Mouse (Mus musculus): ENCODE data around the gene Yipf2.

Gene Yipf2

GRCm38 (mm10) chr9:21592703-21593121 lies at the start of gene Yipf2, which contains the start of gene Timm29:
TSS of gene Yipf2 (minus strand) at chr9:21592828.
TSS of gene Timm29 (plus strand) at chr9:21592722.
- DNase-seq = peak; percentile 99

DNA sequence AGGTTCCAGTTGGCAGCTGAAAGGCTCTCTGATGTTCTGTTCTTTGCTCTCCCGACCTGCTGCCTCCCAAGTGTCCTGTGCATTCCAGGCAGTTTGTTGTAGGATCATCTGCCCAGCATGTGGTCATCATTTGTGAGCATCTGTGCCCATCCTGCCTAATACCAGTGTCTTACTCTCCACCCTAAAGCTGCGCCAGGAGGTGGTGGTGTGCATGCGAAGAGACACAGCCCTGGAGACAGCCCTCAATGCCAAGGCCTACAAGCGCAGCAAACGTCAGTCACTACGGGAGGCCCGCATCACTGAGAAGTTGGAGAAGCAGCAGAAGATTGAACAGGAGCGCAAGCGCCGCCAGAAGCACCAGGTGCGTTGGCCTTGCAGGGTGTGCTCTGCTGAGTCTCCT lies 46.4 kb upstream of the Yipf2 start:
- DNase-seq = no peak

DNA sequence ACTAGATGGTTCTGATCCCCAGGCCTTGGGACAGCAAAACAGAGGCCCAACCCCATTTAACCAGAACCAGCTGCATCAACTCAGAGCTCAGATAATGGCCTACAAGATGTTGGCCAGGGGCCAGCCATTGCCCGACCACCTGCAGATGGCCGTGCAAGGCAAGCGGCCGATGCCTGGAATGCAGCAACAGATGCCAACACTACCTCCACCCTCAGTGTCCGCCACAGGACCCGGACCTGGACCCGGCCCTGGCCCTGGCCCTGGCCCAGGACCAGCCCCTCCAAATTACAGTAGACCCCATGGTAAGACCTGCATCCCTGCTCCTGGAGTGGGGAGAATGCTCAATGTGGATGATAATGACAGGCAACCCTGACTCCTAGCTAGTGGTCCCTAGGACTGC lies 43.0 kb upstream of the Yipf2 start:
- DNase-seq = no peak

GRCm38 (mm10) chr9:21633106-21633505 lies 40.5 kb upstream of the Yipf2 start:
- no peak for DNase-seq

GRCm38 (mm10) chr9:21630673-21631072 lies 38.0 kb upstream of the Yipf2 start:
- no peak for DNase-seq

DNA sequence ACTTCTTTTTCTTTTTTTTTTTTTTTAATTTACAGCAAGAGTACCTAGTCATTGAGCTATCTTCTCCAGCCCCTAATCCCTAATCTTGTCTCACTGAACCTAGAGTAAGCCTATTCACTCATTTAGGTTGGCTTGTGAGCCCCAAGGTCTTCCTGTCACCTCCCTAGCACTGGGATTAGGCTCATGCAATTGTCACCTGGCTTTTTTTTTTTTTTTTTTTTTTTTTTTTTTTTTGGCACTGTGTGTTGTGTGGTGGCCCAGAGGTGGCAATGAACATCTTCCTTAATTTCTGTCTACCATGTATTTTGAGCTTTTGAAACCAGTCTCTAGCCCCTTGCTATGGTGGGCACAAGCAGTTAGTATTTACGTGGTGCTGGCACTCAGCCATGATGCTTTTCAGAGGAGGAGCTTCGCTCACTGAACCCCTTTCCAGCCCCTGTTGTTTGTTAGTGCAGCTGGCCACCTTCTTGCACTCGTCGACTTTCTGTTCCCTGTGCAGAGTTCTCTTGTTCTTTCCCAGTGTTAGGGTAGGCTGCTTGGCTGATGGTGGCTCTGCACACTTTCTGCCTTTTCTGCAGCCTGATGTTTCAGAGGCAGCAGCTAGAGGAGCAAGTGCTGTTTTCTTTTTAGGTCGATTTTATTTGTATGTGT lies 34.6 kb upstream of the Yipf2 start:
- peak; percentile 87 for DNase-seq

GRCm38 (mm10) chr9:21626571-21626970 lies 33.9 kb upstream of the Yipf2 start:
- DNase-seq = no peak

DNA sequence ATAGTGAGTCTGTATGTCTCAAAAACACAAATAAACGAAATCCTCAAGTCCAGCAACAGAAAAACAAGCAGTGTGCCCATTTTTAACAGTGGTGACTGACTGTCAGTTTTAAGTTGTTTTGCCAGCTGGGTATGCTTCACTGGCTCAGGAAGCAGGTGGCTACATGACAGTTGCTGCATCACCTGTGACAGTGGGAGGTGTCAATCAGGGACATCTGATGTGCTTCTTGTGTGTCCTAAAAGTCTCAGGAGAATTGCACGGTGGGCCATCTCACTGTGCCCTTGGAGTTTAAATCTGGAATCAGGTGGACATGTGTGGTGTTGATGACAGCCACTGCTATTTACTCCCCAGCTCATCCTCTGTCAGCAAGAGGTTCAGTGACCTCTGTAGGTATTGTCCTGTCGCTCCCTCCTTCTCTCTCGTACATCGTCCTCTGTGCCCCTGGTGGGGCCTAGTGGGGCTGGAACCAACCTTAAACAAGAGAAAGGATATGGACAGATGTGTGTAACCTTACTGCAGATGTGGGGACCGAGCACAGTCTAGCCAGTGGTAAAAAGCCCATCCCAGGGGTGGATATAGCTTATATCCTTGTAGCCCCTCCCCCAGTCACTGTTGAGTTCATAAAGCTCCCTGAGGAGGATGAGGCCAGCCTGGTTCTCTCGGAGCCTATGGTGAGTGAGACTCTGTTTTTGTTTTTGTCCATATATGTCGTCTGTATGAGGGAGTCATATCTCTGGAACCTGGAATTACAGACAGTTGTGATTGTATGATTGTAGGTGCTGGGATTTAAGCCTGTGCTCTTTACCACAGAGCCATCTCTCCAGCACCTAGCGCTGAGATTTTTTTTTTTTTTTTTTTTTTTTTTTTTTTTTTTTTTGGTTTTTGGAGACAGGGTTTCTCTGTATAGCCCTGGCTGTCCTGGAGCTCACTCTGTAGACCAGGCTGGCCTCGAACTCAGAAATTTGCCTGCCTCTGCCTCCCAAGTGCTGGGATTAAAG lies 33.0 kb upstream of the Yipf2 start:
- DNase-seq = peak; percentile 87

GRCm38 (mm10) chr9:21622676-21623075 lies 30.0 kb upstream of the Yipf2 start:
- DNase-seq = no peak

DNA sequence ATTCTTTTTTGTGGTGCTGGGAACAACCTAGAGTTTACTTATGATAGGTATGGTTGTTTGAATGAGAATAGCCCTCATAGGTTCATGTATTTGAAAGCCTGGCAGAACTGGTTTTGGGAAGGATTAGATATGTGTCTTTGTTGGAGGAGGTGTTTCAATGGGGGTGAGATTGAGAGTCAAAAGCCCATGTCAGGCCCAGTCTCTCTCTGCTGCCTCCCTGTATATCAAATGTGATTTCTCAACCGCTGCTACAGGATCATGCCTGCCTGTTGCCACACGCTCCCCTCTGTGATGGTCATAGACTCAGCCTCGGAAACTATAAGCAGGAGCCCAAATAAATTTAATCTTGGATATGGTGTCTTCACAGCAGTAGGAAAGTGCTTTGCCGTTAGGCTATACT lies 27.6 kb upstream of the Yipf2 start:
- DNase-seq = no peak

GRCm38 (mm10) chr9:21617066-21617465 lies 24.4 kb upstream of the Yipf2 start:
- DNase-seq = peak; percentile 85

DNA sequence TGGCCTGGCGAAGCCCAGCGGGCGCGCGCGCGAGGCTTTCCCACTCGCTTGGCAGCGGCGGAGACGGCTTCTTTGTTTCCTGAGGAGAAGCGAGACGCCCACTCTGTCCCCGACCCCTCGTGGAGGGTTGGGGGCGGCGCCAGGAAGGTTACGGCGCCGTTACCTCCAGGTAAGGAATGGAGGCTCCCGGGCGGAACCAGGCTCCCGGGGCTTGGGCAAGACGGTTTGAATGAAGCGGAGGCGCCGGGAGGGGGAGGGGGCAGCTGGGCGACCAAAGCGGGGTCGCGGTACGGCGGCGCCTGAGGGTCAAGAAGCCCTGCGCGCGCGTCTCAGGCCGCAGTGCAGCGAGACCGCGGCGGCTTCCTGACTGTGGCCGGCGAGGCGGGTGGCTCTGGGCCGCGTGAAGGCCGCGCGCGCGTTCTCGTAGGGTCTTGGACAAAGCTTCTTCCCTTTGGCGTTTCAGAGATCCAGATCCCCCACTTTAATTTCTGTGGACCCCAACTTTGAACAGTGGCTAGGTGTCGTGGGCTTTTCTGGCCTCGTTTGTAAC lies 23.7 kb upstream of the Yipf2 start:
- DNase-seq = peak; percentile 99

- DNase-seq = peak; percentile 100
These were observed 23.1 kb upstream of the Yipf2 start, which contains the start of gene Smarca4 for GRCm38 (mm10) chr9:21615617-21616231. TSS of gene Smarca4 (plus strand) at chr9:21616169.

- no peak for DNase-seq
These were observed 22.4 kb upstream of the Yipf2 start for GRCm38 (mm10) chr9:21614864-21615616.

DNA sequence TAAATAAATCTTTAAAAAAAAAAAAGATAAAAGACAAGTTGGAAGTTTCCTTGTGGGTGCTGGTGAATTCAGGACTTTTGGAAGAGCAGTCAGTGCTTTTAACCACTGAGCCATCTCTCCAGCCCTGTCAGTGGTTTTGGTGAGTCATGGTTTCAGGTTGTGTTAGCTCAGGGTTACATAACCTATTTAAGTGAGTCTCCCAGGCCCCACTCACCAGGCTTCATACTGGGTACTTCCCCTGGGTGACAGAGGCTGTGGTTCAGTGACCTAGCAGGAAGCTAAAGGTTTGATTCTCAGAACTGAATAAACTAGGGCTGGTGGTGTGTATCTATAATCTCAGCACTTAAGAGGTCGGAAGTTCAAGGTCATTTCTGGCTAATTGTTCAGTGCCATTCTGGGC lies 17.2 kb upstream of the Yipf2 start:
- DNase-seq = no peak

GRCm38 (mm10) chr9:21606648-21607047 lies 14.0 kb upstream of the Yipf2 start:
- DNase-seq = no peak

- no peak for DNase-seq
These were observed 13.2 kb upstream of the Yipf2 start for GRCm38 (mm10) chr9:21605865-21606264.

- no peak for DNase-seq
These were observed 11.5 kb upstream of the Yipf2 start for GRCm38 (mm10) chr9:21604119-21604518.

- DNase-seq = peak; percentile 96
These were observed 9.2 kb upstream of the Yipf2 start for GRCm38 (mm10) chr9:21601722-21602399.

DNA sequence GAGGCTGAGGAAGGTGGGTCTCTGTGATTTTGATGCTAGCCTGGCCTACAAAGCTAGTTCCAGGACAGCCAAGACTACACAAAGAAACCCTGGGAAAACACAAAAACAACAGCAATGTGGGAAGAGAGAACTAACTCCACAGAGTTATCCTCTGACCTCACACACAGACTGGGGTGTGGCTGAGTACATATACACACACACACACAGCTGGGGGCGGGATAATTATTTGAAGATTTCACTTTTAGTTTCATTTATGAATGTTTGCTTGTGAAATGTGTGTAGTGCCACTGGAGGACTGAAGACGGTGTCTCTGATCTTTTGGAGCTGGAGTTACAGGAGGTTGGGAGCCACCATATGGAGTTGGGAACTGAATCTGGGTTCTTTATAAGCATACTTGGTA lies 8.4 kb upstream of the Yipf2 start:
- no peak for DNase-seq

DNA sequence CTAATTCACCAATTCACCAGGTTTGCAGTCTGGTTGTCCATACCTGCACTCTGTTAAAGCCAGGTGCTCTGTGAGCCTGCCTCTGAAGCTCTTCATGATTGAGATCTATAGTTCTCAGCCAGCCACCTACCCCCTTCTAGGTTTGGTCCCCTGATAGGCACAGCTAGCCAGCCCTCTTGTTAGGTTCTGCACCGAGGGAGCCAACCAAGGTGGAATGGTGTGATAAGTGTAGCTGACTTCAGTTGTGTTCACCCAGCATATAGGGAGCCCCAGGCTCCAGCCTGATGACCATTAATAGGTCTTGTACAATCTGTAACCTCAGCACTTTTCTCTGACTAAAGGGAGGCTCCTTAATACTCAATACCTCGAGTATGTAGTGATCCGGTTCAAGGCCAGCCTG lies 7.6 kb upstream of the Yipf2 start:
- no peak for DNase-seq

DNA sequence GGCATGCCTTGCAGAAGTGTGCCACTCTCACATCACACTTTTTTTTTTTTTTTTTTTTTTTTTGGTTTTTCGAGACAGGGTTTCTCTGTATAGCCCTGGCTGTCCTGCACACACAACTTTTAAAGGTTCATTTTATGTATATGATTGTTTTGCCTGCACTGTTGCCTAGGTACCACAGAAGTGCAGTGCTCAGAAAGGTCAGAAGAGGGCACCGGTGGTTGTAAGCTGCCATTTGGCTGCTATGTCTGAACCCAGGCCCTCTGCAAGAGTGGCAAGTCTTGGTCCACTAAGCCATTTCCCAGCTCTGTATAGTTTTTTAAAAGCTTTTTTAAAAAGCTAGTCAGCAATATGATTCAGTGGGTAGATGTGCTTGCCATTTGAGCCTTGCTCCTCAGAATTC lies 5.6 kb upstream of the Yipf2 start:
- no peak for DNase-seq

All from heart, adult 11 months (tissue).